Mouse (Mus musculus) ES-Bruce4 (cell line): ENCODE results near the gene Tmem202.

ENCODE experiments used
- CTCF ChIP-seq: IDR thresholded peaks from one replicate; pipeline ENCODE4 v1.8.1; 2011; ENCODE audit warnings: low read depth, low read length
- EP300 ChIP-seq: IDR thresholded peaks from 2 replicates; pipeline ENCODE4 v1.6.1; 2011; ENCODE audit warnings: low read depth, low read length; ENCODE audit not compliant: insufficient read depth

DNA sequence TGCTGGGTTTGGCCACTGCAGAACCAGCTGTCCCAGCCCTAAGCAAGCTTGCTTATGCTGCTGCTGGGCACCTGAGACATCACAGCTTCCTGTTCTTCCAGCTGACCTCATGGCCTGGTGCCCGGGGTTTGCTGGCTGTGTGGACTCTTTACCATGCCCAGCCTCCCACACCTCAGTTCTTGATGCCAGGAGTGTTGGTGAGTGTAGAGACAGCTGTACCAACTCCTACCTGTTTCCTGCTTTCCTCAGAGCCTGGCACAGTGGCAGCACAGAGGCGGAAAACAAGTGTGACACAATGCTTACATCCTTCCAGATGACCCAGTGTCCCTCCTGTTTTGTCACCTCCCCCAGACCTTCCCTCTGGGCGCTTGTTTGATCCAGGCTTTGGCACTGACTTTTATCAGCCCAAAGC, 12.0 kb upstream of the Tmem202 start:
- TF ChIP-seq CTCF (no peak), EP300 (no peak)
